Mouse (Mus musculus): ENCODE data around the gene Chpf2. TPM values are rescaled to one million over a fixed set of nuclear protein-coding genes. Genes with fewer than 3 reads are reported as not detected.

Gene Chpf2
- polyA plus RNA-seq, 1 experiment from 2014 or later = 52.0 TPM

DNA sequence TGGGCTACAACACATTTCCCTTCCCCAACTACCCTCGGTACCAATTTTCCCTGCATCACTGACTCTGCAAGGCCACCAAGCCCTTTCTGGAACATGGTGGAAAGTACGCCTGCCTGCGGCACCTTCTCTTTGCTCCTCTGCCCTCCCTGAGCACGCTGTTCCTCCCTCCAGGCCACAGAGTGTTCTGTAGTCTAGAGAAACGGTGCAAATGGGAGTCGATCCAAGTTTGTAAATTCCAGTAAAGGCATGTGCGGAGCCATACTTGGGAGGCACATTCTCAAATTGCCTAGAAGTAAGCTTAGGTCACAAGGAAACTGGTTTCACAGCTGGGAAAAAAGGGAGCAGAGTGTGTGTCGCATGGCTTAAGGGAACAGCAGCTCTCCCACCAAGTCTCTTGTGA lies 33.6 kb downstream of the Chpf2 start:
- ATAC-seq (no peak), DNase-seq (ENCODE audit: low read depth, low spot score) (no peak)
- H3K27me3 ChIP-seq = no peaks in the 10 kb centered on the region
- in situ Hi-C loops (cut with MboI; ENCODE audit: low pct_unique_long_range_greater_than_20kb) = no loop called here
- no peak for TF ChIP-seq CTCF (IDR thresholded peaks at IDR 0.05)
- CTCF ChIA-PET = interaction anchor here (0.9 kb wide), 1 partner anchor 32 kb away, joined by 3 read pairs; no protein-coding TSS in a partner anchor
- POLR2A ChIA-PET = no interaction called here

DNA sequence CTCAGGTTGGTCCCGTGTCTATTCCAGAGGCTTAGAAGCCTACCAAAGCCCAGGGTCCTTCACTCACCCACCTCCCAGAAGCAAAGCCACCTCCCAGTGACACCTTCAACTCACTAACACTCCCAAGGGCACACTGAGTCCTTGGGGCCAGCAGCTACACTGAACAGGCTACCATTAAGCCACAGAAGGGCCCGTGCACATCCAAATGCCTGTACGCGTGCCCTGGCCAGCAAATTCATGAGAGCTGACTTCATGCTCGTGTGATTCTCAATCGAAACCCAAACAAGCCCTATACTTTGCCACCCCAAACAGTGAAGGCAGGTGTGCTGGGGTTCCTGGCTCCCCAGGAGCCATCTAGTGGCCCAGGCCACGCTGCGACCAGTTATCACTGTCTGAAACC lies 34.1 kb downstream of the Chpf2 start:
- TF ChIP-seq CTCF (IDR thresholded peaks at IDR 0.05) = no peak
- ChIA-PET POLR2A (interaction anchor here (1.2 kb wide), 1 partner anchor 8 kb away, joined by 3 read pairs; no protein-coding TSS in a partner anchor), CTCF (interaction anchor here (0.9 kb wide), 1 partner anchor 32 kb away, joined by 3 read pairs; no protein-coding TSS in a partner anchor)
- no peaks in the 10 kb centered on the region for H3K27me3 ChIP-seq
- ATAC-seq (no peak), DNase-seq (ENCODE audit: low read depth, low spot score) (no peak)
- in situ Hi-C loops (cut with MboI; ENCODE audit: low pct_unique_long_range_greater_than_20kb) = no loop called here

DNA sequence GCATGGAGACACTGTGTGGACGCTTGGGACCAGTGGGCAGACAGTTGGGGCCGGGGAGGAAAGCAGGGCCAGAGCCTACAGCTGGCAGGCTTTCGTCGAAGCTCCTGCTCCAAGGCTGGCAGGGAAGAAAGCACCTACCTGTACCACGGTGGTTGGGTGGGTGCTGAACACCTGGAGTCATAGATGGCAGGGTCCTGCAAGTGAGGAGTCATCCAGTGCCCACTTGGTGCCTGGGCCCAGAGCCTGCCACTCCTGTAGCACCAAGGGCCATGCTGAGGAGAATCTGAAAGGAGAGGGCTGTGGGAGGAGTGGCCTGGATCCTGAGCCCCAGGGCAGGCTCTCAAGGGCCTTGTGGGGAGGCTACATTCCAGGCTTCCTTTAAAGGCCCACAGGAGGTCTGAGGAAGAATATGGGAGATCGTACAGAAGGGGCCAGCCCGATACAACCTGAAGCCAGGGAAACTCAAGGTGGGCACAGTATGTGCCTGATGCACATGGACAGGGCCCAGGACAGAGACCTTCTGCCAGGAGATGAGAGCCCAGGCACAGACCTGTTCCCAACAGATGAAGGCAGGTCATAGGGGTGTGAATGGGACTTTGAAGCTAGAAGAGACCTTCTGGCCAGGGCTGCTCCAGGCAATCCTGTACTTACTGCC lies 36.0 kb downstream of the Chpf2 start:
- no peaks in the 10 kb centered on the region for H3K27me3 ChIP-seq
- POLR2A ChIA-PET = no interaction called here
- no peak for TF ChIP-seq CTCF (IDR thresholded peaks at IDR 0.05)
- in situ Hi-C loops (cut with MboI; ENCODE audit: low pct_unique_long_range_greater_than_20kb) = no loop called here
- DNase-seq (ENCODE audit: low read depth, low spot score) (no peak), ATAC-seq (no peak)
- CTCF ChIA-PET = no interaction called here

- no peaks in the 10 kb centered on the region for H3K27me3 ChIP-seq
- ChIA-PET POLR2A (interaction anchor here (1.6 kb wide), 1 partner anchor 21 kb away, joined by 4 read pairs; no protein-coding TSS in a partner anchor), CTCF (interaction anchor here (1.9 kb wide), 1 partner anchor 12 kb away, joined by 11 read pairs; no protein-coding TSS in a partner anchor)
- in situ Hi-C loops (cut with MboI; ENCODE audit: low pct_unique_long_range_greater_than_20kb) = no loop called here
- TF ChIP-seq CTCF (IDR thresholded peaks at IDR 0.05) = no peak
- DNase-seq (ENCODE audit: low read depth, low spot score) (no peak), ATAC-seq (no peak)
These were observed 36.8 kb downstream of the Chpf2 start for GRCm38 (mm10) chr5:24623041-24623985.

GRCm38 (mm10) chr5:24623986-24624821 lies 37.7 kb downstream of the Chpf2 start, which contains the start of gene Smarcd3:
Gene Smarcd3 (minus strand): TSS chr5:24624411.
- ChIA-PET POLR2A (interaction anchor here (1.2 to 1.6 kb wide), 3 partner anchors 9 to 22 kb away, joined by 3 to 4 read pairs (median 3); no protein-coding TSS in a partner anchor), CTCF (interaction anchor here (0.8 to 1.9 kb wide), 2 partner anchors 13 to 28 kb away, joined by 3 to 11 read pairs; no protein-coding TSS in a partner anchor)
- in situ Hi-C loops (cut with MboI; ENCODE audit: low pct_unique_long_range_greater_than_20kb) = no loop called here
- TF ChIP-seq CTCF (IDR thresholded peaks at IDR 0.05) = no peak
- DNase-seq (ENCODE audit: low read depth, low spot score) = no peak
- H3K27me3 ChIP-seq = no peaks in the 10 kb centered on the region
- peak; percentile 29 for ATAC-seq

DNA sequence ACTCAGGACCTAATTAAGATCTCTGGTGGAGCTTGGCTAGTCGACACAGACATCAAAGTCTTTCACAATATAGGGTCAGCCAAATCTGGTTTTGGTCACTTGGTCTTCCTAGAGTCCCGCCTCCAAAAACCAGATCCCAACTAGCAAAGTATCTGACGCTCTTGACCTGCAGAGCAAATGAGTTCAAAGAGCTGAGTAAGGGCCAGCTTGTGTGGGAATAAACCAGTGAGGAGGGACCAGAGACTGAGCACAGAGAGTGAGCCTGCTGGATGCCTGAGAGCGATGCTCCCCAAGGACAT lies 38.2 kb downstream of the Chpf2 start:
- ChIA-PET CTCF (interaction anchor here (0.8 to 1.9 kb wide), 2 partner anchors 14 to 29 kb away, joined by 3 to 11 read pairs; no protein-coding TSS in a partner anchor), POLR2A (interaction anchor here (1.2 to 2.4 kb wide), 4 partner anchors 10 to 22 kb away, joined by 3 to 5 read pairs (median 4); no protein-coding TSS in a partner anchor)
- H3K27me3 ChIP-seq = no peaks in the 10 kb centered on the region
- no peak for TF ChIP-seq CTCF (IDR thresholded peaks at IDR 0.05)
- no peak for DNase-seq (ENCODE audit: low read depth, low spot score)
- ATAC-seq = no peak
- in situ Hi-C loops (cut with MboI; ENCODE audit: low pct_unique_long_range_greater_than_20kb) = no loop called here

DNA sequence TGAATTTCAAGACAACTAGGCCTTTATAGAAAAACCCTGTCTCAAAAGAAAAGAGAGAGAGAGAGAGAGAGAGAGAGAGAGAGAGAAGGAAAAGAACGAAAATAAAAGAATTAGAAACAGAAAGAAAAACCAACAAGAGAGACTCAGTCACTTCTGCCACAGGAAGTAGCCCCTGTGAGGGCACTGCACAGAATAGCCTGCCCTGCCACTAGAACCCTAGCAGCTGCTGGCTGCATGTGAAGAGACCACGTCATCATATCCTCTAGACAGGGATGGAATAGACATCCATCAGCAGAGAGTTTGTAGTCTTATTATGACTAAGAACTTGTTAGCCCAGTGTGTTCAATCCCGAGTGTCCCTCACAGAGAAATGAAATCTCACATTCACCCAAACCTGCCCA lies 43.2 kb downstream of the Chpf2 start:
- no peak for ATAC-seq
- in situ Hi-C loops (cut with MboI; ENCODE audit: low pct_unique_long_range_greater_than_20kb) = no loop called here
- H3K27me3 ChIP-seq = no peaks in the 10 kb centered on the region

GRCm38 (mm10) chr5:24635093-24635492 lies 48.6 kb downstream of the Chpf2 start:
- no peaks in the 10 kb centered on the region for H3K27me3 ChIP-seq
- ATAC-seq (no peak), DNase-seq (ENCODE audit: low read depth, low spot score) (no peak)
- no peak for TF ChIP-seq CTCF (IDR thresholded peaks at IDR 0.05)
- ChIA-PET POLR2A (no interaction called here), CTCF (interaction anchor here (1.0 to 3.8 kb wide), 2 partner anchors 38 to 124 kb away, joined by 3 to 19 read pairs; no protein-coding TSS in a partner anchor)
- in situ Hi-C loops (cut with MboI; ENCODE audit: low pct_unique_long_range_greater_than_20kb) = no loop called here

More for the DNA sequence above, 43.2 kb downstream of the Chpf2 start:
- CTCF ChIA-PET = no interaction called here
- TF ChIP-seq CTCF (IDR thresholded peaks at IDR 0.05) = no peak
- no peak for DNase-seq (ENCODE audit: low read depth, low spot score)
- POLR2A ChIA-PET = no interaction called here

DNA sequence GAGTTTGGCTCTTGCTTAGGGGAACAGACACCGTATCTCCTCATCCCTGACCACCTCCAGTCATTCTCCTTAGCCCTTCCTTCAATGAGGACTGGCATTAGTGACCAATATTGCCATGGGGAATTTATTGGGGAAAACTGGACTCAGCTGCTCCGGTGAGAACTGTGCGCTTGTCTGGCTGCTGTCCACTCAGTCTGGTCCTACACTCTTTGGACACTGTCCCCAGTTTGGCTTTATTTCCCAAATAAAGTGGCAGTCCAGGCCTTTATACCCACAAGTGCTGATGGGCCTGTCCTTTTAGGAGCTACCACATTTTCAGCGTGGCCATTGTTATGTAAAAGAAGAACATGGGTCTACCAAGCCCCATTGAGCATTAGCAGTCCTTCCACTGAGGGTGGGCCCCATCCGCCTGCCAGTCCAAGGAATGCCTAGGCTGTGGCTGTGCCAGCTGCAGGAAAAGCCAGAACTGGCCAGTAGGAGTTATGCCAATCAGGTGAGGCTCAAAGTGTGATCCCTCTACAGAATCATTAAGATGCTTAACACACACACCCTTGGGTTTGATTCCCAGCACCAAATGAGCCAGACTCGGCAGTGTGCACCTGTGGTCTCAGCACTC lies 49.1 kb downstream of the Chpf2 start:
- POLR2A ChIA-PET = no interaction called here
- ATAC-seq (no peak), DNase-seq (ENCODE audit: low read depth, low spot score) (no peak)
- no peaks in the 10 kb centered on the region for H3K27me3 ChIP-seq
- TF ChIP-seq CTCF (IDR thresholded peaks at IDR 0.05) = no peak
- CTCF ChIA-PET = interaction anchor here (2.2 to 3.8 kb wide), 2 partner anchors 18 to 38 kb away, joined by 7 to 19 read pairs; no protein-coding TSS in a partner anchor
- in situ Hi-C loops (cut with MboI; ENCODE audit: low pct_unique_long_range_greater_than_20kb) = no loop called here
